Mouse (Mus musculus): Measurements from ENCODE around the gene Nampt. TPM values are rescaled to one million over a fixed set of nuclear protein-coding genes. Genes with fewer than 3 reads are reported as not detected.

Nampt gene
- polyA plus RNA-seq, 1 experiment from 2014 or later: 23.4 TPM

GRCm38 (mm10) chr12:32901005-32901404, 81.7 kb downstream of the Nampt start:
- H3K9me3 ChIP-seq: no peaks in the 10 kb centered on the region
- no peak overlapping the region for H3K27ac ChIP-seq
- H3K4me2 ChIP-seq: no peak overlapping the region
- no peak overlapping the region for H3K9ac ChIP-seq (replicated peaks)
- H3K27me3 ChIP-seq: no peaks in the 10 kb centered on the region
- no peaks in the 10 kb centered on the region for H3K4me1 ChIP-seq (replicated peaks)
- no peaks in the 10 kb centered on the region for H3K36me3 ChIP-seq
- WGBS: 81% methylated on average over 3 of the region's 3 CpGs
- no peak for ATAC-seq (ENCODE audit: insufficient number of reproducible peaks, insufficient read depth, low FRiP score, low TSS enrichment, low read depth)
- no peak overlapping the region for H3K4me3 ChIP-seq (replicated peaks)

Other genes starting within 250 kb of the Nampt start
- gene Sypl, start 134.3 kb downstream of the Nampt start, polyA plus RNA-seq (2016; fragmentation: Nextera tagmentation; extraction: Ambion mirVana): 65.6 and 66.6 TPM in 2 replicates

Data from limb, embryonic 12.5 days (tissue).